Mouse (Mus musculus) right cerebral cortex, postnatal 10 days (tissue): ENCODE measurements around the gene Bcas1.
A peak's percentile ranks its signal among the peaks of the same experiment; 100 is the strongest.

Experiments used
- DNase-seq, 2 experiments: peaks; one replicate each; pipeline ENCODE4 v3.0.0; 2021; ENCODE audit warnings: low spot score in 2 of 2

Bcas1 gene

DNA sequence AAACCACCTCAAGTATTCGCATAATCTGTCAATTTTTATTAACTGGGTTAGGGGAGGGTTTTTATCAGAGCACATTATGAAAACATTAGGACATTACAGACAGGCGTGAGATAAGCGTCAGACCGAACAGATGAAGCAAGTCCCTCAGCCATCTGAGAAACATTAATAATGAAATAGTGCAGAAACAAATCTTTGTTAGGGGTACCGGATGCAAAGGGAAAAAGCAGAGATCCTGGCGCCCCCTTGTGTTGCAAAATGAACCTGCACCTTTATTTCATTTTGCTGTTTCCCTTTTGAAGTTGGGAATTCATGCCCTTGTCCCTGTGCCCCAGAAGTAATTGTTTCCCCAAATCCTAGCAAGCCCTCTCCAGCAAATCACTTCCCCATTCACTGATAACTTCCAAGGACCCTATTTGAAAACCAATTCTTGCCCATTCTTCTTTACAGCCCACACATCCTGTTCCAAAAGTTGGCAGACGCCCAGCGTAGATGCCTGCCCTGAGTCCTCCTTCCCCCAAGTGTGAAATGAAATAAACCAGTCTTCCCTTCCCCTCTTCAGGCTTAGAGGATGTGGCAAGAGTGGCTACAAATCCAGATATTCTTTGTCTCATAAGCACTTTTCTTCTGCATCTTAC lies 80.4 kb downstream of the Bcas1 start:
- peak; percentile 48 to 72 for DNase-seq

DNA sequence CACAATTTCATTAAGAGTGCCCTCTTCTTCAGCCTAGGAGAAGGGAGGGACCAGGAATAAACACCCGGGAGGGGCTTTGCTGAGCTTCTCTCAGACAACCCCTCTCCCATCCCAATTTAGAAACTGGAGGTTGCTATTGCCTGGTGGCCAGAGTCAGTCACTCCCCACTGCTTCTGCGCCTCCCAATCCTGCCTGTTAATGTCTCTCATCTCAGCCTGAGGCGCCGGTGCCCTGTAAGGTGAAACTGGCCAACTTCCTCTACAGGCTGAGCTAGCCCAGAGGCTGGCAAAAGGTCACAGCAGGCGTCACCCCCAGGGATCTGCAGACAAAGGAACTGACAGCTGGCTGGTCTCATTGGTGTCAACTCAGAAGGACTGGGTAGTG lies 82.2 kb downstream of the Bcas1 start:
- DNase-seq, result peak; percentile 42 to 51

- no peak for DNase-seq
Observed at GRCm38 (mm10) chr2:170344502-170345409, 82.9 kb downstream of the Bcas1 start.

DNA sequence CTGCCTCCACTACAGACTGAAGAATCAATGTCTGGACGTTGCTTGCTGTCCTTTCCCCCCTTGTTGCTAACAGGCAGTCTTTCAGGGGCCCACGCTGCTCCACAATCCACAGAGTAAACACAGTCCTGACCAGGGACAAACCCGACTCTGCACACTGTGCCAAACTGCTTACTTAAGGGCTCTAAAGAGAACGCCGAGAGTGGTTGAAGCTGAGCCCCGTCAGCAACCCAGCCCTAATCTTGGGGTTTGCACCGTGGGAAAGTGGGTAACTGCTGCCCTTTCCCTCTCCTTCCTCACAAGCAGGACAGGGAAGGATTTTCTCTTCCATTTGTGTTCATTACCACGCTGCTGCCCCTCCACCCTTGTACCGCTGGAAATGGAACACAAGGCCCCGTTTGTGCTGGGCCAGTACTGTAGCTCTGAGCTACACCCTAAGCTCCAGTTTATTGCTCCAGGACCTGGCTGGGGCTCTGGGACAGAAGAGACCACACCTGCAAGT lies 83.8 kb downstream of the Bcas1 start:
- DNase-seq, result peak; percentile 38

DNA sequence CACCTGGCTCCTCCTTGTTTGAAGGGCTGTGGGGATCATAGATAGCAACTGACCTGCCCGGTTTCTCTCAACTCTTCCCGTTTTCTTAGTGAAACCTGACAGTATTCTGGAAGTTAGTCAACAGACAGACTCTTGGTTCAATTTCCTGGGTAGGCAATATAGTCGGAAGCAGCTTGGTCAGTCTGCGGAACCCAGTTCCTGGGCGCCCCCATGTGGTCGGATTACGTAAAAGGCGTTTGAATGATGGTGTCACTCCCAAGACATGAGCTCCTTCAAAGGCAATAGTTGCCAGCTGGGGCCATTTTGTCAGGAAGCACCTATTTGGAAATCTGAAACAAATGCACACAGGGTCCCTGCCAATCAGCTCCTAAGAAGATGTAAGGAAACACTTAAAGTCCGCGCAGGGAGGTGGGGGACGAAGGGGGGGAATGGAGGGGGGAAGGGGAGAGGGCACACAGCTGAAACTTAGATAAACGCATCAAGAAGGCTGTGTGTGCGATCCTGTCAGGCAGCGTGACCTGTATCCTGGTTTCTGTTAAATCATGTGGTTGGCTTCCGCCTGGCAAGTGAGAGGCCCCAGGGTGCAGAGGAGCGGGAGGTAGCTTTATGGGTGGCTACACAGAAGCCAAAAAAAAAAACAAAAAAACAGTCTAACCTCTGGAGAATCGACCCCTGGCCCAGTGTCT lies 84.4 kb downstream of the Bcas1 start:
- DNase-seq, result peak; percentile 74 to 82

DNA sequence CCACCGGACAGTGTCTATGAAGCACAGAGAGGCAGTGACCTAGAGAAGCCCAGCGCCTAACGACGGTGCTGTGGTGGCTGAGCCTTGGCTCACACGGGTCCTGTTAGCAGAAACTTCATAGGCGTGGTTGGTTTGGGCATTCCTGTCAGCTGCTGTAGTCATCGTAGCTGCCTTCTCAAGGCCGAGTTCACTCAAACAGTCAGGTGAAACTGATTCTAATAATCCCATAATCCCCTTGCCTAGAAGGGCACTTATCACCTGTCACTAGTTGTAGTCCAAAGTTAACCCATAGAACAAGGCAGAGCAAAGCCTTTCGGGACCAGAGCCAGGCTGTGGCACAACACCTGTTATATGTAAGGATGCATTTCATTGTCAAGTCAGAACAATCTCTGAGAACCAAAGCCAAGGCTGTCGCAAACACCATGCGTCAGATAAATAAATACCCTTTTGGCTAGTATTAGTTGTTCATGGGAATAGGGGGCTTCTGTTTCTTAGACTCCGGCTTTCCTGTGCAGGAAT lies 85.3 kb downstream of the Bcas1 start:
- DNase-seq, result no peak

DNA sequence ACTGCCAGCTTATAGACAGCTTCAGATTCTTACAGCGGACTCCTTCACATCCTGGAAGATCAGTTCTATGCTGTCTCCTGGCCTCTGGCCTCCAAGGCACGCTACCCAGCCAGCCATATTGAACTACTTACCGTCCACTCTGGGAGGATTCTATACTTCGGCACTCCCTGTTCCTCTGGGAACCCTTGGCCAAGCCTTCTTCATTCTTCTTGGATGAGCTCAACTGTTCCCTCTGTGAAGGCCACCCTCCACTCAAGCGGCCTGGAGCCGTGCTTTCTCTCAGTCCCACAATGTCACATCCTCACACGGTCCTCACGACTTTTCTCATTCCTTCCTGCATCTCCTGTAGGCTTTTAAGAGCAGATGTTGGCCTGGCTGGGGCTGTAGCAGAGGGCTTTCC lies 86.5 kb downstream of the Bcas1 start:
- no peak for DNase-seq

- DNase-seq, result no peak
Observed at GRCm38 (mm10) chr2:170336266-170336760, 91.3 kb downstream of the Bcas1 start.

GRCm38 (mm10) chr2:170335168-170335567 lies 92.5 kb downstream of the Bcas1 start:
- no peak for DNase-seq

- DNase-seq, result no peak
Observed at GRCm38 (mm10) chr2:170331870-170332269, 95.8 kb downstream of the Bcas1 start.

DNA sequence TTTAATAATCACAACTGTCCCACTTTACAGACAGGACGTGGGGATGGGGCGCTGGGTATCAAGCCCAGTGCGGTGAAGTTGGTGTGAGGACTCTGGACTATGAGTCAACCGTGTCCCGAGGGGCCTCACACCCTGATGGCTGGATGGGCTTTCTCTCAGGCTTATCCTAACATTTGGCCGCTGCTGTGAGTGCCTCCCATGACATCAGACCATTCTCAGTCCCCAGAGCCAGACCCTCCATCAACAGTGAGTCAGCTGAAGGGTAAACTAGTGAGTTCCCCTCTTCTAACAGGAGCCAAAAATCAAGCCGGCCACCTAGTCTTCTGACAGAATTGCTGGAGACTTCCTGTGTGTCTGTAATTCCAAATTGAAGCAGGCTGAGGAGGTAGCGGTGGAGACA lies 97.2 kb downstream of the Bcas1 start:
- no peak for DNase-seq

GRCm38 (mm10) chr2:170329921-170330320 lies 97.7 kb downstream of the Bcas1 start:
- DNase-seq, result no peak

GRCm38 (mm10) chr2:170323925-170324347 lies 103.7 kb downstream of the Bcas1 start:
- peak; percentile 65 to 76 for DNase-seq

DNA sequence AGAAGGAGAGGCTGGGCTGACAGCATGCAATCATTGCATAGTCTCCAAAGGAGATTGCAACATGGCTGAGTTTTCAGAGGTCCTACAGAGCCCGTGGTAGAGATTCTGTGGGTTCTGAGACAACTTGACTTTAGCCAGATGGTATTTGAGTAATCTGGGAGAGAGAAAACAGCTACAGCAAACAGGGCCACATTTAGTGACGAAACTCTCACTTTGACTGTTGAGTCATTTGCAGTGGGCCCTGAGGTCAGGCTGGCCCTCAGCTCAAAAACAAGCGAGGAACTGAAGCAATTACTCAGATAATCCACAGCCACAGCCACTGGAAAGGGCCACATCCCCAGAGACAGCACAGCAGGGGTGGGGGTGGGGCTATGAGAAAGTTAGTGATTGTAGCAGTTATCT lies 105.6 kb downstream of the Bcas1 start:
- no peak for DNase-seq

- no peak for DNase-seq
Observed at GRCm38 (mm10) chr2:170321579-170321978, 106.1 kb downstream of the Bcas1 start.

GRCm38 (mm10) chr2:170319533-170320463 lies 107.8 kb downstream of the Bcas1 start:
- DNase-seq, result no peak

DNA sequence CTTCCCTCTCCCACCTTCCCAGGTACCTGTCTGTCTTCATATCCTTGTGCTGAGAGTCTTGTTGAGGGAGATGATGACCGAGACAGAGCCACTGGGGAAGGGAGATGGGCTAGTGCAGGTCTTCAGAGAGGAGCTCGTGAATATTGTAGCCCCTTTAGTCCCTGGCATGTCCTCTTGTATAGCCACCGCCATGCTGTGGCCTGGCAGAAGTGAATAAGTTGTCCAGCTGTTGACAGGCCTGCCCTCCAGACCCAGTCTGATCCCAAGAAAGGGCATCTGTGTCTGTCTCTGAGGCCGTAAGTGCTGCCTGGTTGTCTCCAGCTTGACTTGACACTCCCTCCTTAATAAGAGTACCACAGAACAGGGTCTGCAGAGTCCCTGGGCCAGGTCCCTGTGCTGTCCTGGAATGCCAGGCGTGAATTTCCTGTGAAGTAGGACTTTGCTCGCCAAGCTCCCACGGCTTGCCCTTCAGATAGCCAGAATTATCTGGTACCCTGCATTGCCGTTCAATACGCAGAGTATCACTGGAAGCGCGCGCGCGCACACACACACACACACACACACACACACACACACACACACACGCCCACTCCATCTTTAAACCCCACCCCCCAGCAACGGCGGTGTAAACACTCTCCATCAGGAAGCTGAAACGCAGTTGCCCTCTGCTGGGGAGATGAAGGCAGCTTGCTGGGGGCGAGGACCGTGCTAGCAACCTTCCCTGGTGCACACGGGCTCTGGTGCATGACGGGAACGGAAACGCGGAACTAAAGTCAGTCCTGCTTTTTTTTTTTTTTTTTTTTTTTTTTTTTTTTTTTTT lies 108.7 kb downstream of the Bcas1 start:
- DNase-seq, result peak; percentile 93 to 94

DNA sequence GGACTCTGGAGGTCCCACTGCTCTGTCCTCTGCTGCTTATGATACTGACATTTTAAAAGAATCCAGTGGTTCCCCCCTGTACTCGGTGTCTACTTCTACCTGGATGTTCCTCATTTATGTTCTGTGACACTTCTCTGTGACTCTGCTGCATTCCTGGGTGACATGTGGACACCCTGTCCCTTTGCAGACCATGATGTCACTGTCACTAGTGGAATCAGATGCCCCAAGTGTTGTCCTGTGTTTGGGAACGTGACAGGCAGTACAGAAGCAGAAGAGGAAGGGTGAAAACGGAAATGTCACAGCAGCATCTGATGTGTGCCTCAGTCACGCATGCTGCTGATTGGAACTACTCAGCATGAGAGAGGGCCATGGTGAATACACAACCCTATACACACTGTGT lies 110.9 kb downstream of the Bcas1 start:
- no peak for DNase-seq

- no peak for DNase-seq
Observed at GRCm38 (mm10) chr2:170316344-170316743, 111.3 kb downstream of the Bcas1 start.

DNA sequence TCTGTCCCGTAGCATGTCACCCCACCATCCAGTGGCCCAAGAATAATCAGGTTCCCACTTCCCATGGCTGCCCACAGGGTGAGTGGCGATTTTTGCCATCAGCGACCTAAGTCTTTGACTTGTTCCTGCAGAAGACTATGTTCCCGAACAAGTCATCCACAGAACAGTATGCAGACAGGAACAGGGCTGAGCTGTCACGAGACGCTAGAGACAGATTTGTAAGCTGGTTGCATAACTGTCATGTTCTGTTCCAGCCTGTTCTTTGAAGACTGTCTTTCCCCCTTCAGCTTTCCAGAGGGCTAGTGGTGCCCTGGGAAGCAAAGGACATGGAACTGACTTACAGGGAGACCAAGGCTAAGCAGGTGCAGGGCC lies 116.7 kb downstream of the Bcas1 start:
- no peak for DNase-seq
